Mouse (Mus musculus) gastrocnemius, postnatal 4 days (tissue): ENCODE results near the gene Klhdc1. TPM values are rescaled to one million over a fixed set of nuclear protein-coding genes. Genes with fewer than 3 reads are reported as not detected.

Source experiments
- DNase-seq, 2 experiments: peaks; one replicate each; pipeline ENCODE4 v3.0.0; 2021 to 2022; ENCODE audit warnings: low spot score in 2 of 2, mixed read lengths in 2 of 2
- total RNA-seq, 2 experiments: library from RNA; stranded (reverse); gene quantifications; 2 replicates each; pipeline ENCODE4 v1.2.3; 2021

The Klhdc1 gene
- total RNA-seq, 2 experiments from 2014 or later = 7.1 to 8.7 TPM

GRCm38 (mm10) chr12:69227776-69228466, 13.1 kb upstream of the Klhdc1 start, which contains the start of gene Pole2:
Gene Pole2, minus strand, starts transcription at chr12:69228195.
- DNase-seq = peak; percentile 88 to 92

DNA sequence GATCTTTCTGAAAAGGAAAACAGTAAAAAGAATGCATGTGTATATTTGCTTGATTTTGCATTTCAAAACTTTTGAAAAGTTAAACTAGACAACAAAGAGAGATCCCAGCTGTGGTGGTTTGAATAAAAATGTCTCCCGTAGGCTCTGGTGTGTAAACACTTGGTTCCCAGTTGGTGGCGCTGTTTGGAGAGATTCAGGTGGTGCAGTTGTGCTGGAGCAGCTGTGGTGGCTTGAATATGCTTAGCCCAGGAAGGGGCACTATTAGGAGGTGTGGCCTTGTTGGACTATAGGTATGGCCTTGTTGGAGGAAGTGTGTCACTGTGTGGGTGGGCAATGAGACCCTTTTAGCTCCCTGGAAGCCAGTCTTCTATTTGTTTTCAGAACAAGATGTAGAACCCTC, 11.7 kb upstream of the Klhdc1 start:
- DNase-seq = no peak

DNA sequence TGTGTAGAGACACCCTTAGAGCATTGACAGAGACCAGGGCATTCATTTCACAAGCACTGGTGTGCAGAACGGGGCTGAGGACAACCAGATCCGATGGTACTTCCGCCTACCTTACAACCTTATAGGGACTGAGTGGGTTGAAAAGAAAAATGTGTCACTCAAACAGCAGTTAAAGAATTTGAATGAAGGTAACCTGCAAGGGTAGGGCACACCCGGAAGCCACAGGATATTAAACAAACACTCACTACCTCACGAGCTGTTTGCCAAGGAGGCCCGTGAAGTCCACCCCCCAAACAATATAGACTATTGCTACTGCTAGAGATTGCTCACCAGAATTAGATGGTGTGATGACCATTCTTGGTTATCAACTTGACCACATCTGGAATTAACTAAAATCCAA, 5.2 kb upstream of the Klhdc1 start:
- no peak for DNase-seq

DNA sequence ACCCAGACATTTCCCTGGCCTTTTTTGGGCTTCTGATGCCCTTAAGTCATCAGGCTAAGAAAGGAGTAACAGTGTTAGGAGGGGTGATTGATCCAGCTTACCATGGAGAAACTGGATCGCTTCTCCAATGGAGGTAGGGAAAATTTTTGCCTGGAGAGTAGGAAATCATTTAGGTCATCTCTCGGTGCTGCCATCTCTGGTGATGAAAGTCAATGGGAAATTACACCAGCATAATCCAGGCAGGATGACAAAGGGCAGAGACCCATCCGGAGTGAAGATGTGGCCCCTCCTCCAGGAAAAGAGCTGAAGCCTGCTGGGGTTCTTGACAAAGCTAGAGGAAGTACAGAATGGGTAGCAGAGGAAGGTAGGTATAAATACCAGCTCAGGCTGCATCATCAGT, 2.7 kb upstream of the Klhdc1 start:
- no peak for DNase-seq

- DNase-seq = no peak
Measured at GRCm38 (mm10) chr12:69241405-69241770, 412 bp downstream of the Klhdc1 start.

GRCm38 (mm10) chr12:69241771-69242431, 925 bp downstream of the Klhdc1 start:
- DNase-seq = peak; percentile 45 to 75

GRCm38 (mm10) chr12:69249766-69250165, 8.8 kb downstream of the Klhdc1 start:
- DNase-seq = no peak

- DNase-seq = no peak
Measured at GRCm38 (mm10) chr12:69250756-69251155, 9.8 kb downstream of the Klhdc1 start.

- DNase-seq = no peak
Measured at GRCm38 (mm10) chr12:69253806-69254205, 12.8 kb downstream of the Klhdc1 start.

GRCm38 (mm10) chr12:69257836-69258235, 16.9 kb downstream of the Klhdc1 start:
- DNase-seq = no peak

- DNase-seq = no peak
Measured at GRCm38 (mm10) chr12:69262251-69262650, 21.3 kb downstream of the Klhdc1 start.

DNA sequence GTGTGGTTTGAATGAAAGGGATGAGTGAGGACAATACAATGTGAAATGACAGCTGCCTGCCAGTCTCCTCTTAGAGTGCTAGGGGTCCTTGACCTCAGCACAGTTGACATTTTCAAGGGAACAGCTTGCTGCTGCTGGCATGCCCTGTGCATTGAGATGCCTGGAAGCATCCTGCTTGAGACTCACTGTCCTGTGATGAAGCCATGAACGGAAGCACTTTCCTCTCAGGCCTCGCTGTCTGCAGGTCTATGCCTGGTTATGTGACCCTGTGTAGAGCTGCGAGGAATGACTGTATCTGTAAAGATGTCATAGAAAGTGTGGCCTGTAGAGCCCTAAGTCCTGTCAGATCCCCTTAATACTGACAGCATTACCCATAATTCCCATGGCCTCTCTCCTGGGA, 24.1 kb downstream of the Klhdc1 start:
- no peak for DNase-seq

- no peak for DNase-seq
Measured at GRCm38 (mm10) chr12:69267956-69268632, 27.1 kb downstream of the Klhdc1 start.

- DNase-seq = no peak
Measured at GRCm38 (mm10) chr12:69268956-69269355, 28.0 kb downstream of the Klhdc1 start.

DNA sequence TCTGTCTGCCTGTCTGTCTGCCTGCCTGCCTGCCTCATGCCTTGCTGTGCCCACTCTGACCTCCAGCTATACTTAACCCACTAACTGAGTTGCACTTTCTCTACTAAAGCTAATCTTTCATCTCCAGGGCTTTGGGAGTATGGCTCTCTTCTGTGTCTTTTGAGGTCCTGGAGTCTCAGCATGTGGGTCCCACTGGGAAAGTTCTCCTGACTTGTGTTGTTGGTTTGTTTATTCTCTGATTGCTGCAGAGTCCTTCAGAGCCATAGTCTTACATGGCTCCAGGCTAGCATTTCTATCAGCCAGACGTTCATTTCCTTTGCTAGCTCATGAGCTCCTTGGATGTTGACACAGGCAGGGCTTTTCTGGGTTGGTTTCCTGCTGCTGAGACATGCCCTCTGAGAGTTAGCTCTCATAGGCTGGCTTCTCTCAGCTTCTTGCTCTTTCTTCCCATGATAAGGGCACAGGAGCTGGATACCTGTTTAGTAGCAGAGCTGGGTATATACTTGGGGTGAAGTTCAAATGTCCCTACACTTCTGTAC, 39.0 kb downstream of the Klhdc1 start:
- no peak for DNase-seq

DNA sequence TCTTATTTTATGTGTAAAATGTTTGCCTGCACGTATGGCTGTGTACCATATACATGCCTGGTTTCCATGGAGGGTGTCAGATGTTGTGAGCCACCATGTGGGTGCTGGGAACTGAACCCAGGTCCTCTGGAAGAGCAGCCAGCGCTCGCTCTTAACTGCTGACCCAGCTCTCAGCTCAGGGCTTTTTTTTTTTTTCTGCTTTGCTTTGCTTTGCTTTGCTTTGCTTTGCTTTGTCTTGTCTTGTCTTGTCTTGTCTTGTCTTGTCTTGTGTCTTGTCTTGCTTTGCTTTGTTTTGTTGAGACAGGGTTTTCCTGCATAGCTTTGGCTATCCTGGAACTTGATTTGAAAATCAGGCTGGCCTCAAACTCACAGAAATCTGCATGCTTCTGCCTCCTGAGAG, 39.9 kb downstream of the Klhdc1 start:
- DNase-seq = no peak

- DNase-seq = no peak
Measured at GRCm38 (mm10) chr12:69283146-69283545, 42.2 kb downstream of the Klhdc1 start.

GRCm38 (mm10) chr12:69287535-69287934, 46.6 kb downstream of the Klhdc1 start:
- DNase-seq = no peak

GRCm38 (mm10) chr12:69288699-69289098, 47.7 kb downstream of the Klhdc1 start:
- DNase-seq = no peak

DNA sequence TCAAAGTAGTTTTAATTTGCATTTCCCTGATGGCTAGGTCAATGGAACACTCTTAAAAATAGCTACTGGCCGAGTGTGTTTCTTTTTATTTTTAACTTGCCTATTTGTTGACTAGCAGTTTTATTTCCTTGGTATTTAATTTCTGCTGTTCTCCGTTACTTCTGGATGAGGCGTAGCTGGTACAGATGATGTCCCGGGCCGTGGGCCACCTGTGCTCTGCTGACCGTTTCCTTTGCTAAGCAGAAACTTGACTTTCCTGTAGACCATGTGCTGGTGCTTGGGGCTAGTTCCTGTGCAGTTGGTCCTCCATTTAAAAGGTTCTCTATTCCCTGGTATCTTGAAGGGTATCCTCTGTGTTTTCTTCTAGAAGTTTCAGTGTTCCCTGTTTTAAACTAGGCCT, 51.4 kb downstream of the Klhdc1 start:
- no peak for DNase-seq

DNA sequence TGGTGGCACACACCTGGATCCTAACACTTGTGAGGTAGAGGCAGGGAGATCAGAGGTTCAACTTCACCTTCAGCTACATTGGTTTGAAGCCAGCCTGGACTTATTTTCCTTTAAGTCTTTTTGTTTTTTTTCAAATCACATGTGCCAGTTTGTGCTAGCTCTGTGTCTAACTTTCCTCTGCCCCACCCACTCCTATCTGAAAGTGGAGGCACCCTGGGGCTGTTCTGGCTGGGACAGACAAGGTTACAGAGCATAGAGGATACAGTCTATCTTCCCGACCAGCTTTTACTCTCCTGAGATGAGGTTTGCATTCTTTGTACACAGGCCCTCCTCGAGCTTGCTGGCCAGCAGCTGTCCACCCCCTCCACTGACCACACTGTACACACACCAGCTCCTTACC, 52.8 kb downstream of the Klhdc1 start:
- no peak for DNase-seq

GRCm38 (mm10) chr12:69294936-69295335, 54.0 kb downstream of the Klhdc1 start:
- no peak for DNase-seq
